Mouse (Mus musculus) bone marrow, adult 2 months (tissue): ENCODE measurements around the gene C1rb.

Experiments used
- CTCF ChIP-seq: fragments of 200-500 bp; IDR thresholded peaks from 2 replicates; pipeline ENCODE4 v1.5.1; 2011; ENCODE audit warnings: low read length, control low read depth; ENCODE audit not compliant: control insufficient read depth, insufficient read depth
- POLR2A ChIP-seq: fragments of 200-500 bp; IDR thresholded peaks from 2 replicates; pipeline ENCODE4 v1.6.1; 2011; ENCODE audit warnings: low read depth, mild to moderate bottlenecking, control low read depth, low read length, borderline replicate concordance; ENCODE audit not compliant: control insufficient read depth

- no peak for TF ChIP-seq CTCF
- no peak for TF ChIP-seq POLR2A
These were observed 15.7 kb downstream of the C1rb start for GRCm38 (mm10) chr6:124585761-124586160.
